Mouse (Mus musculus): ENCODE measurements around the gene Rhobtb1.

Gene Rhobtb1

GRCm38 (mm10) chr10:69165125-69165524, 13.9 kb downstream of the Rhobtb1 start:
- peak; percentile 56 for DNase-seq

GRCm38 (mm10) chr10:69165847-69166246, 14.6 kb downstream of the Rhobtb1 start:
- DNase-seq, result no peak

GRCm38 (mm10) chr10:69166514-69166913, 15.3 kb downstream of the Rhobtb1 start:
- DNase-seq, result no peak

- DNase-seq, result no peak
Observed at GRCm38 (mm10) chr10:69172412-69172811, 21.2 kb downstream of the Rhobtb1 start.

GRCm38 (mm10) chr10:69176116-69176515, 24.9 kb downstream of the Rhobtb1 start:
- no peak for DNase-seq

GRCm38 (mm10) chr10:69179341-69179740, 28.1 kb downstream of the Rhobtb1 start:
- DNase-seq, result no peak

GRCm38 (mm10) chr10:69180997-69181396, 29.8 kb downstream of the Rhobtb1 start:
- DNase-seq, result no peak

GRCm38 (mm10) chr10:69184903-69185302, 33.7 kb downstream of the Rhobtb1 start:
- no peak for DNase-seq

- DNase-seq, result peak; percentile 6
Observed at GRCm38 (mm10) chr10:69185431-69185830, 34.2 kb downstream of the Rhobtb1 start.

- DNase-seq, result peak; percentile 86
Observed at GRCm38 (mm10) chr10:69185894-69186893, 35.0 kb downstream of the Rhobtb1 start.

- no peak for DNase-seq
Observed at GRCm38 (mm10) chr10:69187773-69188443, 36.7 kb downstream of the Rhobtb1 start.

- DNase-seq, result no peak
Observed at GRCm38 (mm10) chr10:69190434-69191160, 39.4 kb downstream of the Rhobtb1 start.

- DNase-seq, result no peak
Observed at GRCm38 (mm10) chr10:69192266-69192665, 41.0 kb downstream of the Rhobtb1 start.

- no peak for DNase-seq
Observed at GRCm38 (mm10) chr10:69193721-69194120, 42.5 kb downstream of the Rhobtb1 start.

- peak; percentile 45 for DNase-seq
Observed at GRCm38 (mm10) chr10:69204677-69205400, 53.6 kb downstream of the Rhobtb1 start.

GRCm38 (mm10) chr10:69206081-69206480, 54.8 kb downstream of the Rhobtb1 start:
- DNase-seq, result no peak

- DNase-seq, result no peak
Observed at GRCm38 (mm10) chr10:69207481-69207880, 56.2 kb downstream of the Rhobtb1 start.

- DNase-seq, result no peak
Observed at GRCm38 (mm10) chr10:69207981-69208630, 56.9 kb downstream of the Rhobtb1 start.

GRCm38 (mm10) chr10:69208705-69209104, 57.5 kb downstream of the Rhobtb1 start:
- no peak for DNase-seq

- DNase-seq, result no peak
Observed at GRCm38 (mm10) chr10:69210006-69210405, 58.8 kb downstream of the Rhobtb1 start.

GRCm38 (mm10) chr10:69210659-69211058, 59.4 kb downstream of the Rhobtb1 start:
- no peak for DNase-seq

- DNase-seq, result peak; percentile 9
Observed at GRCm38 (mm10) chr10:69211560-69211959, 60.3 kb downstream of the Rhobtb1 start.
